Mouse (Mus musculus) CH12.LX (cell line): ENCODE results near the gene Tmem199. TPM values are rescaled to one million over a fixed set of nuclear protein-coding genes. Genes with fewer than 3 reads are reported as not detected.

Source experiments
- DNase-seq: peaks from one replicate; pipeline ENCODE4 v3.0.0-alpha.2; 2013; ENCODE audit errors: extremely low read depth
- H3K27ac ChIP-seq: 2 replicates; pipeline ENCODE4 v1.5.1; 2012; ENCODE audit warnings: low read depth, mild to moderate bottlenecking, control low read depth, moderate library complexity; ENCODE audit not compliant: insufficient read depth
- H3K27me3 ChIP-seq: replicated peaks from 2 replicates; pipeline ENCODE3; 2012; ENCODE audit warnings: inconsistent platforms
- H3K36me3 ChIP-seq, 2 experiments: replicated peaks in 1 of 2; 2 replicates each; pipeline versions ENCODE3 to v1.6.1; 2012; ENCODE audit warnings: inconsistent platforms in 1 of 2, low read length in 1 of 2, mild to moderate bottlenecking in 1 of 2, mixed read lengths in 1 of 2, moderate library complexity in 1 of 2; ENCODE audit not compliant: control insufficient read depth in 1 of 2, insufficient read depth in 1 of 2
- H3K4me1 ChIP-seq, 2 experiments: 2 replicates each; pipeline ENCODE4 v1.6.1; 2012; ENCODE audit warnings: inconsistent platforms in 1 of 2, moderate library complexity in 1 of 2; ENCODE audit not compliant: insufficient read depth in 2 of 2, control insufficient read depth in 1 of 2
- H3K4me2 ChIP-seq: 2 replicates; pipeline ENCODE4 v1.6.1; 2012; ENCODE audit warnings: low read depth, mild to moderate bottlenecking, control low read depth; ENCODE audit not compliant: poor library complexity, insufficient read depth, severe bottlenecking
- H3K4me3 ChIP-seq, 3 experiments: fragments of 150-350 bp in 1 of 3; sonication (generic) in 1 of 3; replicated peaks in 1 of 3; 2 replicates each; pipeline versions ENCODE3 to v1.5.1; 2011 to 2012; ENCODE audit warnings: low read depth in 2 of 3, low read length in 2 of 3, mild to moderate bottlenecking in 2 of 3, moderate library complexity in 2 of 3, control low read depth in 1 of 3, improper control_type of control experiment in 1 of 3, inconsistent platforms in 1 of 3, mixed read lengths in 1 of 3; ENCODE audit not compliant: poor library complexity in 1 of 3
- H3K79me2 ChIP-seq: replicated peaks from 2 replicates; pipeline ENCODE4 v1.6.1; 2012; ENCODE audit warnings: mild to moderate bottlenecking, moderate library complexity; ENCODE audit not compliant: control insufficient read depth, poor library complexity, insufficient read depth, severe bottlenecking; ENCODE audit errors: extremely low read depth
- H3K9ac ChIP-seq: 2 replicates; pipeline ENCODE4 v1.6.1; 2012; ENCODE audit warnings: low read depth, mild to moderate bottlenecking, control low read depth, moderate library complexity; ENCODE audit not compliant: insufficient read depth
- H3K9me3 ChIP-seq: replicated peaks from 2 replicates; pipeline ENCODE3; 2012; ENCODE audit warnings: low read length, inconsistent platforms, mixed read lengths
- CHD1 ChIP-seq: IDR thresholded peaks from 2 replicates; pipeline ENCODE4 v1.6.1; 2012; ENCODE audit warnings: low read depth, low read length, improper control_type of control experiment, inconsistent platforms
- ELF1 ChIP-seq: IDR thresholded peaks from 2 replicates; pipeline ENCODE4 v1.6.1; 2014; ENCODE audit warnings: low read depth, mild to moderate bottlenecking, inconsistent platforms, low read length, improper control_type of control experiment
- EP300 ChIP-seq: IDR thresholded peaks from 2 replicates; pipeline ENCODE4 v1.6.1; 2011; ENCODE audit warnings: low read length, improper control_type of control experiment
- ETS1 ChIP-seq: conservative IDR thresholded peaks from 2 replicates; pipeline ENCODE4 v1.6.1; 2012; ENCODE audit warnings: low read depth, mild to moderate bottlenecking, inconsistent platforms, low read length, improper control_type of control experiment, moderate library complexity
- GABPA ChIP-seq: IDR thresholded peaks from 2 replicates; pipeline ENCODE4 v1.6.1; 2012; ENCODE audit warnings: low read depth, low read length, improper control_type of control experiment, inconsistent platforms; ENCODE audit not compliant: insufficient replicate concordance
- HCFC1 ChIP-seq: IDR thresholded peaks from 2 replicates; pipeline ENCODE4 v1.6.1; 2012; ENCODE audit warnings: low read depth, mild to moderate bottlenecking, inconsistent platforms, low read length, improper control_type of control experiment
- IRF4 ChIP-seq: IDR thresholded peaks from 2 replicates; pipeline ENCODE4 v1.6.1; 2014; ENCODE audit warnings: low read depth, mild to moderate bottlenecking, inconsistent platforms, low read length, improper control_type of control experiment
- JUN ChIP-seq: IDR thresholded peaks from 2 replicates; pipeline ENCODE4 v1.6.1; 2011; ENCODE audit warnings: low read depth, mild to moderate bottlenecking, low read length, improper control_type of control experiment, moderate library complexity; ENCODE audit not compliant: insufficient read depth
- KAT2A ChIP-seq: IDR thresholded peaks from 2 replicates; pipeline ENCODE4 v1.6.1; 2012; ENCODE audit warnings: low read length, improper control_type of control experiment, inconsistent platforms; ENCODE audit not compliant: insufficient replicate concordance
- MAFK ChIP-seq: IDR thresholded peaks from 2 replicates; pipeline ENCODE4 v1.6.1; 2011; ENCODE audit warnings: low read length, improper control_type of control experiment; ENCODE audit not compliant: insufficient replicate concordance
- MAX ChIP-seq: IDR thresholded peaks from 2 replicates; pipeline ENCODE4 v1.6.1; 2011; ENCODE audit warnings: low read length, improper control_type of control experiment
- MEF2A ChIP-seq: IDR thresholded peaks from 2 replicates; pipeline ENCODE4 v1.6.1; 2014; ENCODE audit warnings: low read depth, mild to moderate bottlenecking, inconsistent platforms, low read length, improper control_type of control experiment, borderline replicate concordance
- MXI1 ChIP-seq: IDR thresholded peaks from 2 replicates; pipeline ENCODE4 v1.6.1; 2011; ENCODE audit warnings: mild to moderate bottlenecking, low read depth, low read length, improper control_type of control experiment
- MYC ChIP-seq: IDR thresholded peaks from 2 replicates; pipeline ENCODE4 v1.6.1; 2011; ENCODE audit warnings: low read depth, mild to moderate bottlenecking, improper control_type of control experiment, low read length
- NELFE ChIP-seq: IDR thresholded peaks from 2 replicates; pipeline ENCODE4 v1.6.1; 2011; ENCODE audit warnings: low read depth, low read length, improper control_type of control experiment
- PAX5 ChIP-seq: IDR thresholded peaks from 2 replicates; pipeline ENCODE4 v1.6.1; 2012; ENCODE audit warnings: low read length, inconsistent platforms, mixed read lengths
- POLR2AphosphoS2 ChIP-seq: IDR thresholded peaks from 2 replicates; pipeline ENCODE4 v1.6.1; 2011; ENCODE audit warnings: low read depth, low read length, improper control_type of control experiment
- RAD21 ChIP-seq: IDR thresholded peaks from 2 replicates; pipeline ENCODE4 v1.6.1; 2011; ENCODE audit warnings: low read depth, mild to moderate bottlenecking, low read length, improper control_type of control experiment, moderate library complexity
- RCOR1 ChIP-seq: conservative IDR thresholded peaks from 2 replicates; pipeline ENCODE4 v1.6.1; 2012; ENCODE audit warnings: low read depth, mild to moderate bottlenecking, inconsistent platforms, low read length, improper control_type of control experiment
- SMC3 ChIP-seq: IDR thresholded peaks from 2 replicates; pipeline ENCODE4 v1.6.1; 2011; ENCODE audit warnings: low read depth, low read length, improper control_type of control experiment
- TCF12 ChIP-seq: IDR thresholded peaks from 2 replicates; pipeline ENCODE4 v1.6.1; 2014; ENCODE audit warnings: low read depth, mild to moderate bottlenecking, inconsistent platforms, low read length, improper control_type of control experiment
- ZKSCAN1 ChIP-seq: IDR thresholded peaks from 2 replicates; pipeline ENCODE4 v1.6.1; 2012; ENCODE audit warnings: low read depth, inconsistent platforms, low read length, improper control_type of control experiment, borderline replicate concordance
- ZNF384 ChIP-seq: IDR thresholded peaks from 2 replicates; pipeline ENCODE4 v1.6.1; 2012; ENCODE audit warnings: low read depth, low read length, improper control_type of control experiment, inconsistent platforms
- dilution Hi-C: fragments of 300-500 bp; cut with MboI; formaldehyde crosslinking; loops from 2 replicates; pipeline ENCODE4 v1.14.3; 2020; ENCODE audit warnings: low sequenced_read_pairs; ENCODE audit not compliant: extremely low pct_unique_long_range_greater_than_20kb, extremely low pct_ligation_motif_present
- in situ Hi-C: fragments of 300-500 bp; cut with MboI; formaldehyde crosslinking; loops from 3 replicates; pipeline ENCODE4 v1.14.3; 2019; ENCODE audit warnings: low sequenced_read_pairs, low pct_ligation_motif_present, low pct_unique_long_range_greater_than_20kb, mixed read lengths
- polyA plus RNA-seq: library from polyadenylated mRNA; unstranded; fragments of >175 nt; gene quantifications from 2 replicates; pipeline ENCODE4 v1.2.1, GENCODE M21; 2012; ENCODE audit warnings: low read depth; ENCODE audit not compliant: insufficient read length
- total RNA-seq, 2 experiments: library from RNA; depleted of rRNA; stranded (reverse); fragments of 300-350 nt in 1 of 2; fragments of >200 nt in 1 of 2; gene quantifications; 2 replicates each; pipeline ENCODE4 v1.2.3; 2012 to 2014

The Tmem199 gene
- total and polyA plus RNA-seq, 3 experiments = 67.3 to 109 (median 80.4) TPM

DNA sequence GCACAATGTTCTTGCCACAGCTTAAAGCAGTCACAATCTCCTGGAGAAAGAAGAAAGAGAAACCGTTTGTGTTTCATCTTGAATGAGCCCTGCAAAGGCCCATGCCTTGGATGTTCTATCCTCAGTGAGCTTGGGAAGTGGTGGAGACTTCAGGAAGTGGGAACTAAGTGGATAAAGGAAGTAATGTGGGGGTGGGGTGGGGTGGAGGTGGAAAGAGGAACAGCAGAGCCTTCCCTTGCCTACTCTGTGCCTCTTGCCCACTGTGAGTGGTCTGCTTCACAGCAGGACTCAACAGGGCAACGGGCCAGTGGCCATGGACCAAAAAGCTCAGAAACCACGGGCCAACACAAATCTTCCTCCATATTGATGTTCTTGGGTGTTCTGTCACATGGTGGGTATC, 36.7 kb downstream of the Tmem199 start:
- in situ Hi-C loops = no loop called here
- peaks cover 1% of the 10 kb centered on the region for H3K27me3 ChIP-seq
- dilution Hi-C loops = no loop called here

GRCm38 (mm10) chr11:78471326-78472103, 40.5 kb downstream of the Tmem199 start:
- TF ChIP-seq SMC3 (no peak), NELFE (no peak), POLR2AphosphoS2 (no peak), JUN (no peak), TCF12 (no peak), CHD1 (no peak), MEF2A (no peak), ETS1 (no peak)
- Histone ChIP-seq H3K9ac (no peak overlapping the region), H3K27me3 (no peaks in the 10 kb centered on the region), H3K79me2 (no peaks in the 10 kb centered on the region), H3K4me2 (no peak overlapping the region), H3K36me3 (peaks cover 0 to 2% of the 10 kb centered on the region in 2 experiments), H3K4me3 (no peak overlapping the region), H3K27ac (no peak overlapping the region), H3K9me3 (no peaks in the 10 kb centered on the region), H3K4me1 (peaks cover under 1 to 12% of the 10 kb centered on the region in 2 experiments; a peak in 2 of 4 replicates)
- in situ Hi-C loops (no loop called here), dilution Hi-C loops (no loop called here)
- no peak for DNase-seq

More for the DNA sequence above, 36.7 kb downstream of the Tmem199 start:
- Histone ChIP-seq H3K4me2 (no peak overlapping the region), H3K79me2 (no peaks in the 10 kb centered on the region), H3K9ac (no peak overlapping the region), H3K27ac (no peak overlapping the region), H3K4me3 (no peak overlapping the region), H3K4me1 (peaks cover 2 to 17% of the 10 kb centered on the region in 2 experiments; a peak in 3 of 4 replicates), H3K36me3 (peaks cover 0 to 2% of the 10 kb centered on the region in 2 experiments), H3K9me3 (no peaks in the 10 kb centered on the region)
- DNase-seq = no peak
- no peak for TF ChIP-seq ZKSCAN1
- no peak for TF ChIP-seq KAT2A
- no peak for TF ChIP-seq PAX5
- no peak for TF ChIP-seq IRF4
- no peak for TF ChIP-seq CHD1
- no peak for TF ChIP-seq EP300
- TF ChIP-seq MAFK = no peak
- no peak for TF ChIP-seq MAX
- TF ChIP-seq TCF12 = no peak
- TF ChIP-seq HCFC1 = no peak
- no peak for TF ChIP-seq MYC
- no peak for TF ChIP-seq RAD21
- no peak for TF ChIP-seq RCOR1
- TF ChIP-seq ZNF384 = no peak
- no peak for TF ChIP-seq ELF1
- no peak for TF ChIP-seq GABPA
- no peak for TF ChIP-seq MXI1
